Mouse (Mus musculus) cerebellum, adult (tissue): ENCODE measurements at regions not wholly inside any gene's neighbourhood (a gene's known extent, or its start where the extent isn't known, plus 50 kb on each side); places are given as distances from the start of the nearest gene placed in this dataset.

ENCODE experiments used
- ATAC-seq: cut with Nextera tagmentation; 2 replicates; pipeline ENCODE4 v1.9.2; 2017; ENCODE audit warnings: mild to moderate bottlenecking, moderate library complexity, mixed read lengths; ENCODE audit not compliant: insufficient number of reproducible peaks, low FRiP score, low TSS enrichment

- peak; percentile 63; the same call in 1 of the 2 replicates for ATAC-seq
Observed at GRCm38 (mm10) chr12:45929760-45930150, 855.2 kb upstream of the Stxbp6 start.

- peak; percentile 75; the same call in 1 of the 2 replicates for ATAC-seq
Observed at GRCm38 (mm10) chr12:45929001-45929759, 854.7 kb upstream of the Stxbp6 start.
